Mouse (Mus musculus) CH12.LX (cell line): Measurements from ENCODE around the gene Mid1.
"Not testable (repeated sequence)": the region's sequence is repeated elsewhere in the genome, so short reads cannot be mapped to it uniquely, and the experiment has no call there.

Experiments
- CTCF ChIP-seq, 2 experiments: IDR thresholded peaks in 1 of 2; conservative IDR thresholded peaks in 1 of 2; 2 replicates each; pipeline ENCODE4 v1.5.1; 2011 to 2012; ENCODE audit warnings: low read depth in 2 of 2, low read length in 2 of 2, improper control_type of control experiment in 1 of 2, inconsistent platforms in 1 of 2, mild to moderate bottlenecking in 1 of 2, moderate library complexity in 1 of 2
- ELF1 ChIP-seq: IDR thresholded peaks from 2 replicates; pipeline ENCODE4 v1.6.1; 2014; ENCODE audit warnings: low read depth, mild to moderate bottlenecking, inconsistent platforms, low read length, improper control_type of control experiment
- GABPA ChIP-seq: IDR thresholded peaks from 2 replicates; pipeline ENCODE4 v1.6.1; 2012; ENCODE audit warnings: low read depth, low read length, improper control_type of control experiment, inconsistent platforms; ENCODE audit not compliant: insufficient replicate concordance
- MYC ChIP-seq: IDR thresholded peaks from 2 replicates; pipeline ENCODE4 v1.6.1; 2011; ENCODE audit warnings: low read depth, mild to moderate bottlenecking, improper control_type of control experiment, low read length
- POLR2A ChIP-seq: IDR thresholded peaks from 2 replicates; pipeline ENCODE4 v1.6.1; 2011; ENCODE audit warnings: low read depth, mild to moderate bottlenecking, improper control_type of control experiment, low read length
- TCF12 ChIP-seq: IDR thresholded peaks from 2 replicates; pipeline ENCODE4 v1.6.1; 2014; ENCODE audit warnings: low read depth, mild to moderate bottlenecking, inconsistent platforms, low read length, improper control_type of control experiment

- TF ChIP-seq POLR2A; GABPA; ELF1; MYC; CTCF (conservative IDR thresholded peaks at IDR 0.05 in 1 of 2, IDR thresholded peaks at IDR 0.05 in 1 of 2; ENCODE audit: low read depth in 2 of 2, low read length in 2 of 2); TCF12: not testable (repeated sequence)
Observed at GRCm38 (mm10) chrX:169975681-169976131, 290.7 kb downstream of the Mid1 start.
